Mouse (Mus musculus) liver, adult (tissue): ENCODE results near the gene Acvr2b.

Experiments
- GATA4 ChIP-seq: IDR thresholded peaks from 2 replicates; pipeline ENCODE4 v1.6.1; 2014; ENCODE audit warnings: mild to moderate bottlenecking, low read length; ENCODE audit not compliant: insufficient replicate concordance

Acvr2b gene

GRCm38 (mm10) chr9:119444738-119445429, 43.0 kb downstream of the Acvr2b start, which contains the start of gene Exog:
TSS of gene Exog (plus strand) at chr9:119444943.
- no peak; the same call in 1 of the 2 replicates for TF ChIP-seq GATA4

GRCm38 (mm10) chr9:119445737-119446136, 43.8 kb downstream of the Acvr2b start:
- TF ChIP-seq GATA4, result no peak

DNA sequence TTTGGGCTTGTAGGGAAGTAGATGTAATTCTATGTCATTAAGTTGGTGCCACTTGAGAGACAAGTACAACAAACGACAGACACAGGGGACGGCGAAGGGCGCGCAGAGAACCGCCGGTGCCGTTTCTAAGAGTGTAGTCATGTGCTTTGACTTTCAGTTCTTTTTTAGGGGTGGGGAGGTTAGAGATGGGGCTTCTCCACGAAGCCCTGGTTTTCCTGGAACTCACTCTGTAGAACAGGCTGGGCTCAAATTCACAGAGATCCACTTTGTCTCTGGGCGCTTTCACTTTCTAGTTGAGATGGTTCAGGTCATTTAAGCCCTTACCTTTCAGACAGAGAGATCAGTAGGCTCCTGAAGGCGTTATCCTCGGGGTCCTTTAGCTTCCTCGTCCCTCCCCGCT, 54.0 kb downstream of the Acvr2b start:
- no peak for TF ChIP-seq GATA4

DNA sequence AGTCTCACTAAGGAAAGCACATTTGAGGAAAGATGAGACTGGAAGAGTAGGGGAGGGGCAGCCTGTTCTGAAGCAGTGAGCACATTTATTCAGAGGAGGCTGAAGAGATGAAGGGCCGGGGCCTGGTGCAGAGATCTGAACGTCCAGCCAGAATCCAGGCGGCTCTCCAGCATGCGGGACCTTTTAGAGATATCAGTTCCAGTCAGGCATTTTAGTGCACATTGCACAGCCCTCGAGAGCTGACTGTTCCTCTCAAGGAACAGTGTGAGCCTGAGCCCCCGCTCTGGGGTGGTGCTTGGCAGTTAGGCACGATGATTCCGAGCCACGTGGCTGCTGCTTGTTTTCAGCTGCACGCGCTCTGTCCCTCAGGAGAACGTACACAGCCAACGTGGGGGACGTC, 55.2 kb downstream of the Acvr2b start:
- TF ChIP-seq GATA4, result no peak

DNA sequence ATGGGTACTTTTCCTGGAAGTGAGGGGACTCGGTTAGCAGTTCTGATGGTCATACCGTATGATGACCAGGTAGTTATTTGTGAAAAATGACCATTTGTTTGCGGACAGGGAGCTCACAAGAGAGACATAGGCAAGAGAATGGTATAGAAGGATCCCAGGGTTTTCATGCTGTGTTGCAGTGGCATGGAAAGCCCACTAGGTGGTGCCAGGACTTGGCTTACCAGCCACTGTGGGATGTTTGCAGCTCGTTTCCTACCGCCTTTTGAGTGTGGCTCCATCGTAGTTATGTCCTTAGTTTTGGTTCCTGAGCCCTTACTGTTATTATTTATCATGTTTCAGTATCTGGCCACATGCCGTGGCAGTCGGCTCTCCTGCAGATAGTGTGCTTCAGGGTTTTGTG, 58.5 kb downstream of the Acvr2b start:
- no peak for TF ChIP-seq GATA4

DNA sequence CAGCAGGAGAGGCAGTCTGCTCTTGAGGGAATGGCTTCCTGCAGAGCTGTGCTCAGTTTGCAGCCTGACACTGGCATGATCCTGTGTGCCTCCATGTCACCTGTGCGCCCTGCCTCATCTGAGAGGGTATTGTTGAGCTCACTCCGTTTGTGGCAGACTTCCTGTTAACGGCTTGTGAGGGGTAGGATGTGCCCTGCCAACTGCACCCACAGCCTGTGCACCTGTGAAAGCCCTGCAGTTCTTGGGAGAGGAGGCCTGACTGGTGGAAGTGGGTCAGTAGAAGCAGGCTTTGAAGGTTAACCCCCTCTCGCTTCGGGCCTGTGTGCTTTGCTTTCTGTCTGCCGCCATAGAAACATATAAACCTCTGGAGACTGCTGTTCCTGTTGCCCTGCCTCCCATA, 63.1 kb downstream of the Acvr2b start:
- TF ChIP-seq GATA4, result no peak

GRCm38 (mm10) chr9:119465595-119465994, 63.7 kb downstream of the Acvr2b start:
- no peak for TF ChIP-seq GATA4

GRCm38 (mm10) chr9:119469691-119470353, 67.9 kb downstream of the Acvr2b start:
- no peak for TF ChIP-seq GATA4

- no peak for TF ChIP-seq GATA4
Measured at GRCm38 (mm10) chr9:119472412-119472918, 70.5 kb downstream of the Acvr2b start.

- no peak for TF ChIP-seq GATA4
Measured at GRCm38 (mm10) chr9:119473011-119473410, 71.1 kb downstream of the Acvr2b start.

- no peak for TF ChIP-seq GATA4
Measured at GRCm38 (mm10) chr9:119473608-119474164, 71.8 kb downstream of the Acvr2b start.

DNA sequence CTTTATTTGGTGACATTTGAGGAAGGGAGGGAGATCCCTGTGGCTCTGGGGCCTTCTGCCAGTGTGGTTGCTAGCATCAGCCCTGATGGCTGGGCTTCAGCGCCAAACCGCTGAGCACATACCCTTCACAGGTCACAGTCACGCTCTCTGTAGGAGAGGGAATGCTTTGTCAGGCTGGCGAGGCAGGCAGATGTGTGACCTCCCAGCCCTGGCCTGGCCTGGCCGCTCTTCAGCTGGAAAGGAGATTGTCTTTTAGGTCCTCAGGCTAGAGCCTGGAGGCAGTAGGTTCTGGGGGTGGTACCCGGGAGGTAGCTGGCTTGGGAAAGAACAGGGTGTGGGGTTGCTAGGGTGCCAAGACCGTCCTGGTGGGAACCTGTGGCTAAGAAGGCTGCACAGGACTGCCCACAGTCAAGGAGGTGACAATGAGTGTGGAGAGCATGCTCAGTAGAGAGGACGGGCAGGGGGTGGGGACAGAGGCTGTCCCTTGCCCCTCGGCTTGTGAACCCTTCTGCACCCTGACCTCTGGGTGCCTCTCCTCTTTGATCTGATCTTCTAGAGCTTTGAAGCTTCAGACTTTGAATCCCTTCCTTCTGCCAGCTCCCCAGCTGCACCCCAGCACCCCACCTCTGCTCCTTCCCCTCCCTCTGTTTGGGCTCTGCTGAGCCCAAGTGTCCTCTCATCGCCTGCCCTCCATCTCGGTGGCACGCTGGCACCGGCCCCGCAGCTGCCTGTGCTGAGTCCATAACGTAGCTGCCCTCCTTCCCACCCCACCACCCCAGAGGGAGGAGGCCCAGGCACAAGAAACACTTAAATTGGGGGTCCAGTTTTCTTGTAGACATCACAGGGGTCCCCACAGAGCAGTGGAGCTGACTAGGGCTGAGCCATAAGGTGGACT, 73.0 kb downstream of the Acvr2b start:
- TF ChIP-seq GATA4, result no peak

DNA sequence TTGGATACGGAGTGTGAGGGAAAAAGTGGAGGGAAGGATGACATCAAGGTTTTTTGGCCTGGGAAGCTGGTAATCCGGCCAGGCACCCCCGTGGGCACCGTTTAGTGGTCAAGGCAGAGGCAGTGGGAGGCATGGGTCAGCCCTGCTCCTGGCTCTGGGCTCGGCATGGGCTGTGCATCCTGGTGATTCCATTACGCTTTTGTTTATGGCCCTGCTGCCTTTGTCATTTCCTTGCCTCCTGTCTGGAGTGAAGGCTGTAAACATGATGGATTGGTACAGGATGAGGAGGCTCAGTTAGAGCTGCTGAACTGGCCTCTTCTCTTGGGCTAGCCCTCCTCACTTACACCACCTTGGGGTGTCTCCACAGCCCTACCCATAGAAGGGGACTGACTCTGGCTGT, 75.8 kb downstream of the Acvr2b start:
- TF ChIP-seq GATA4, result peak; percentile 9; the same call in 1 of the 2 replicates

GRCm38 (mm10) chr9:119478345-119478744, 76.4 kb downstream of the Acvr2b start:
- TF ChIP-seq GATA4, result no peak

GRCm38 (mm10) chr9:119479297-119479696, 77.4 kb downstream of the Acvr2b start:
- no peak for TF ChIP-seq GATA4
